In the genomic region with DNA sequence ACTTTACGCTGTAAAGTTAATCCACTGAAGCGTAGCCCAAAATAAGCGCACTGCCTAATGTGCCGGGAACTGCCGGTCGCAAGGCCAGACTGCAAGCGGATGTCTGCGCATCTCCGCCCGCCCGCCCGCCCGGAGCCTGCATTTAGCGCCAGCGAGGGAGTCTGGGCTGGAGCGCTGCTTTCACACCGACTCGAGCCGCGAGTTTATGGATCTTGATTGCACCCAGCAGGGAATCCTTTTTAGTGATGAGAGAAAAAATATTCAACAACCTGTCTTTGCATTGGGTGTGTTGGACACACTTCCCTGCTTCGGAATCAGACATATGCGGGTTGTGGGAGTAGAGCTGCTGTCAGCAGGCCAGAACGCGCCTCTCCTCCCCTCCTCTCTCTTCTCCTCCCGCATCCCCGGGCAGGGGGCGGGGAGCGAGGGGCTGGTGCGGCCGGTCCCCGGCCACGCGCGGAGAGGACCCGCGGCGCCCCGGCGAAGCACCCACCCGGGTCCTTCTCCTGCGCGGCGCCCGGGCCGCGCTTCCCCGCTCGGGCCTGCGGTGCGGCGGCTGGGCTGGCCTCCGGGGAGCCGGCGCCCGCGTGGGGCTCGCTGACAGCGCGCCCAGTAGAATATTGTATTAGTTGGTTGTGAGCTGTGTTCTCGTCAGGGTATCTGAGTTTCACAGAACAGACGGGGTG, we compare ENCODE assay signal across 8 mouse cellular contexts. TPM values are rescaled to one million over a fixed set of nuclear protein-coding genes. Genes with fewer than 3 reads are reported as not detected.
DNase-seq lines count a peak whose midpoint lies in the region; ATAC-seq and TF ChIP-seq lines count a peak whose summit lies in the region.

No protein-coding gene starts in this region.

- TF ChIP-seq CTCF in thymus, adult 2 months (IDR thresholded peaks at IDR 0.05; ENCODE audit: borderline replicate concordance, control insufficient read depth, extremely low read depth, insufficient read depth, low read length, poor library complexity): no peak

- H3K4me3 ChIP-seq in embryonic facial prominence, embryonic 13.5 days: peak overlapping the region; percentile 54
- peak overlapping the region; percentile 64 for H3K4me3 ChIP-seq in hindbrain, embryonic 10.5 days
- H3K4me3 ChIP-seq in limb, embryonic 11.5 days (ENCODE audit: low read depth, low read length): peak overlapping the region; percentile 25
- H3K4me3 ChIP-seq in thymus, adult 2 months (ENCODE audit: control insufficient read depth, insufficient read depth, low read length): no peak overlapping the region

- no peak overlapping the region for H3K27ac ChIP-seq in embryonic facial prominence, embryonic 13.5 days
- H3K27ac ChIP-seq in hindbrain, embryonic 10.5 days: peak overlapping the region; percentile 84
- no peak overlapping the region for H3K27ac ChIP-seq in limb, embryonic 11.5 days (replicated peaks; ENCODE audit: low read depth, low read length)
- no peak overlapping the region for H3K27ac ChIP-seq in thymus, adult 2 months (ENCODE audit: control insufficient read depth, insufficient read depth, low read length)

- ATAC-seq in embryonic facial prominence, embryonic 13.5 days (ENCODE audit: insufficient number of reproducible peaks, insufficient read depth, low FRiP score, low TSS enrichment, low read depth): no peak
- no peak for ATAC-seq in limb, embryonic 11.5 days (ENCODE audit: insufficient number of reproducible peaks, low FRiP score, low TSS enrichment, low read depth)
- ATAC-seq in erythroid progenitor cell, adult 5-6 weeks (replicated peaks; ENCODE audit: low FRiP score, poor library complexity, severe bottlenecking): no peak

- H3K4me2 ChIP-seq in embryonic facial prominence, embryonic 13.5 days: peak overlapping the region; percentile 94
- H3K4me2 ChIP-seq in limb, embryonic 11.5 days (ENCODE audit: low read depth, severe bottlenecking): peak overlapping the region; percentile 60

- under 1% methylated on average over 53 of the region's 61 CpGs for WGBS in embryonic facial prominence, embryonic 13.5 days
- WGBS in hindbrain, embryonic 10.5 days: 3% methylated on average over 61 of the region's 61 CpGs
- WGBS in limb, embryonic 11.5 days: under 1% methylated on average over 58 of the region's 61 CpGs
- 4% methylated on average over 60 of the region's 61 CpGs for WGBS in thymus, adult 2 months

- peak; percentile 50 to 72 for DNase-seq in left cerebral cortex, adult 18-20 months (ENCODE audit: low spot score in 2 of 2)
- no peak for DNase-seq in left cerebral cortex, adult 11 months (ENCODE audit: low spot score)
- peak; percentile 62 for DNase-seq in hindbrain, embryonic 10.5 days (ENCODE audit: low spot score)
- DNase-seq in limb, embryonic 11.5 days (ENCODE audit: low spot score): peak; percentile 52
- DNase-seq in retina, postnatal 1 day: peak; percentile 63
- DNase-seq in thymus, adult 2 months: no peak

- no peaks in the 10 kb centered on the region for H3K36me3 ChIP-seq in embryonic facial prominence, embryonic 13.5 days
- no peaks in the 10 kb centered on the region for H3K36me3 ChIP-seq in hindbrain, embryonic 10.5 days
- no peaks in the 10 kb centered on the region for H3K36me3 ChIP-seq in limb, embryonic 11.5 days (ENCODE audit: control insufficient read depth, insufficient read depth, low read length)
- H3K36me3 ChIP-seq in thymus, adult 2 months (ENCODE audit: control insufficient read depth, insufficient read depth, low read length): no peaks in the 10 kb centered on the region

- peaks cover 24% of the 10 kb centered on the region for H3K4me1 ChIP-seq in embryonic facial prominence, embryonic 13.5 days
- peaks cover 28% of the 10 kb centered on the region for H3K4me1 ChIP-seq in hindbrain, embryonic 10.5 days (replicated peaks)
- 0 out of 2 replicates have a peak, but pooled peaks cover 2% of the 10 kb centered on the region for H3K4me1 ChIP-seq in limb, embryonic 11.5 days (ENCODE audit: control insufficient read depth, insufficient read depth, low read length)
- no peaks in the 10 kb centered on the region for H3K4me1 ChIP-seq in thymus, adult 2 months (replicated peaks; ENCODE audit: control insufficient read depth, insufficient read depth, low read length)

- TF ChIP-seq POLR2A in thymus, adult 2 months (IDR thresholded peaks at IDR 0.05; ENCODE audit: control insufficient read depth, extremely low read depth, insufficient read depth, low read length, poor library complexity): no peak

- H3K27me3 ChIP-seq in embryonic facial prominence, embryonic 13.5 days: peaks cover 62% of the 10 kb centered on the region
- peaks cover 81% of the 10 kb centered on the region for H3K27me3 ChIP-seq in hindbrain, embryonic 10.5 days (ENCODE audit: insufficient read depth, poor library complexity, severe bottlenecking)
- peaks cover 41% of the 10 kb centered on the region for H3K27me3 ChIP-seq in limb, embryonic 11.5 days (ENCODE audit: control insufficient read depth, insufficient read depth, low read length)
- peaks cover 5% of the 10 kb centered on the region; the same call in 1 of the 2 replicates for H3K27me3 ChIP-seq in thymus, adult 2 months (ENCODE audit: control insufficient read depth, insufficient read depth, low read length)

- H3K9ac ChIP-seq in embryonic facial prominence, embryonic 13.5 days: peak overlapping the region; percentile 73
- no peak overlapping the region for H3K9ac ChIP-seq in limb, embryonic 11.5 days (ENCODE audit: low read length)

- no peaks in the 10 kb centered on the region for H3K9me3 ChIP-seq in embryonic facial prominence, embryonic 13.5 days
- 0 out of 2 replicates have a peak, but pooled peaks cover 5% of the 10 kb centered on the region for H3K9me3 ChIP-seq in hindbrain, embryonic 10.5 days
- H3K9me3 ChIP-seq in limb, embryonic 11.5 days (ENCODE audit: control insufficient read depth, low read length): no peaks in the 10 kb centered on the region

RNA-seq across cellular contexts. Expression of a gene that starts 35.2 kb away (rescaled TPM):
- total RNA-seq in left cerebral cortex, adult 18-20 months (2021): under 1 TPM in 1 of 2 experiments, not detected in 1; 0.86 TPM
- polyA plus RNA-seq in embryonic facial prominence, embryonic 13.5 days (2015; fragmentation: Nextera tagmentation; extraction: Ambion mirVana): not detected in 2 replicates
- 0.25 TPM in 1 of 2 replicates, not detected in the other for polyA plus RNA-seq in hindbrain, embryonic 10.5 days (2016; fragmentation: Nextera tagmentation; extraction: Ambion mirVana)
- polyA plus RNA-seq in limb, embryonic 11.5 days (2014; fragmentation: Nextera tagmentation; extraction: Ambion mirVana): not detected in 2 replicates
- not detected in 2 replicates for polyA plus RNA-seq in thymus, adult 2 months (2012; rRNA removed)
- total RNA-seq in erythroid progenitor cell, adult 5-6 weeks (2015; ENCODE audit: low replicate concordance): not detected in 2 replicates
- total RNA-seq in erythroid progenitor cell, adult 5-6 weeks (2017; ENCODE audit: low replicate concordance): not detected in 2 replicates

Comparison
In these comparisons a context has a peak if more than half of its experiments do, and no peak if none do; other contexts are left out.
1. DNase-seq: peak in left cerebral cortex, adult 18-20 months (2 of 2), hindbrain, embryonic 10.5 days (single experiment), limb, embryonic 11.5 days (single experiment) and retina, postnatal 1 day (single experiment); none in left cerebral cortex, adult 11 months (single experiment) and thymus, adult 2 months (single experiment).